Mouse (Mus musculus) layer of hippocampus, adult 8-10 months (tissue): ENCODE results near the gene Myo15b. TPM values are rescaled to one million over a fixed set of nuclear protein-coding genes. Genes with fewer than 3 reads are reported as not detected.

Source experiments
- DNase-seq, 2 experiments: peaks; one replicate each; pipeline ENCODE4 v3.0.0; 2022; ENCODE audit warnings: low spot score in 2 of 2
- total RNA-seq, 4 experiments: library from RNA; stranded (reverse); gene quantifications; 2 replicates each; pipeline ENCODE4 v1.2.4; 2022

The Myo15b gene
- total RNA-seq, 4 experiments from 2014 or later, result 0.11 to 1.2 (median 0.56) TPM

GRCm38 (mm10) chr11:115863895-115864294 lies 5.7 kb downstream of the Myo15b start:
- DNase-seq, result no peak

GRCm38 (mm10) chr11:115869393-115869792 lies 11.2 kb downstream of the Myo15b start:
- no peak for DNase-seq

GRCm38 (mm10) chr11:115872437-115872836 lies 14.2 kb downstream of the Myo15b start:
- DNase-seq, result no peak

DNA sequence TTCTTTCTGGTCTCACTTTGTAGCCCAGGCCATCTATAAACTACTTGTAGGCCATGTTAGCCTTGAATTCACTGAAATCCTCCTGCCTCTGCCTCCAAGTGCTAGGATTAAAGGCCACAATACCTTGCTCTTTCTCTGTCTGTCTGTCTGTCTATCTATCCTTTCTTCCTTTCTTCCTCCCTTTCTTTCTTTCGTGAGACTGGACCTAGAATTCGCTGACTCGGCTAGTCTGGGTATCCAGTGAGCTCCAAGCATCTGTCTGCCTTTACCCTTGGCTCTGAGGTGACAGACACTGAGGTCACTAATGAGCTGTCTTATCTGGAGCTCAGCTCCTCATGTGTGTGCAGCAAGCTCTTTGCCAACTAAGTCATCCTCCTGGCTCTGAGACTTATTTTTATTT lies 17.7 kb downstream of the Myo15b start:
- DNase-seq, result no peak

- DNase-seq, result no peak
Observed at GRCm38 (mm10) chr11:115876438-115876837, 18.2 kb downstream of the Myo15b start.

DNA sequence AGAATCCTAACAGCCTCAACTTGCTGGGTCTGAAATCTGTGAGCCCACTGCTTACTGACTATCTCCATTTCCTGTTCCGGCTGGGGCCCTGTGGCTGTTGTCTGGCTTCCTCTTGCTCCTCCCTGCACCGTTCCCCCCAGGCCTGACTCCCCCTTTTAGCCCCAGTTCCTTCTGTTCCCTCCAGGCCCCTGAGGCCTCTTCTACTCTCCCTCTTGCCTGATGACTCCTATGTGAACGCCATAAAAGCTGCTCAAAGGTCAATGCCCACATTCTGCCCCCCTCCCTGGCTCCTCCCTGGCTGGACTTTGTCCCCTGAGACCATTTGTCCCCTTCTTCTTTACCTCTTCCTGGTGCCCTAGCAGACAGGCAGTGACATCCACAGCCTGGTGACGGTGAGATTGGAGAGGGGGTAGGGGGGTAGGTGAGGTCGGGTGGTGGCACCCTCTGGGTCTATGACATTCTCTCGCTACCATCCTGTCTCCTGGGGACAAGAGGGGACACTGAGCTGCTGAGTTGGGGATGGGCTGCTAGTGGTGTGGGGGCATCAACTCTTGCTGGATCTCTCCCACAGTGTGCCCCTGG lies 19.1 kb downstream of the Myo15b start:
- no peak for DNase-seq

GRCm38 (mm10) chr11:115878071-115878470 lies 19.9 kb downstream of the Myo15b start:
- no peak for DNase-seq

DNA sequence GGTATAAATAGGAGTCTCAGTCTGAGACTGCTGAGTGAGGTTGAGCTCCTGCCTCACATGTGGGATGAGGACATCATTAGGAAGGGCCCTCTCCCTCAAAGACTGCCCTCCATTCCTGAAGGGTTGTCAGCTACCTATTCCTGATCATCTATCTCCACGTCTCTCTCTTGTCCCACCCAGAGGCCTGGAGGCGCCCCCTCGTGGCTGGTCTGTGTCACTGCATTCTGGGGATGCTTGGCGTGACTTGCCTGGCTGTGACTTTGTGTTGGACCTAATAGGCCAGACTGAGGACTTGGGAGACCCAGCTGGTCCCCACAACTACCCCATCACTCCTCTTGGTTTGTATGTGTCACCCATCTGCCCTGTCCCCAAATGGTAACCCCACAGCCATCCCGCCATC lies 22.8 kb downstream of the Myo15b start:
- no peak for DNase-seq

DNA sequence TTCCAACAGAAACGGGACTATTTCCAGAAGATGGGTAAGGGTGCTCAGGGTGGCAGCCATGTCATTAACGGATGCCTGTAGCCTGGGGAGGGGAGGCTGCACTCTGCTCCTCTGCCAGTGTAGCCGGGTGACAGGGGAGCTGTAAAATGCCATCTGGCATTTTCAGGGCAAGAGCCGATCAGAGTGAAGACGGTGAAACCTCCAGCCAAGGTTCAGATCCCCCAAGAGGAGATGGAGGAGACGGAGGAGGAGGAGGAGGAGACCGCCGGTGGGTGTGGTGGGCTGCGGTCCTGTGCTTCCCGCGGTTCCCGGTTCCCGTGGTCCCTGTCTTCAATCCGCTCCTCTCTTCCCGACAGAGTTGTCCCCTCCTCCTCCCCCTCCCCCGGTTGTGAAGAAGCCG lies 25.0 kb downstream of the Myo15b start:
- DNase-seq, result no peak

DNA sequence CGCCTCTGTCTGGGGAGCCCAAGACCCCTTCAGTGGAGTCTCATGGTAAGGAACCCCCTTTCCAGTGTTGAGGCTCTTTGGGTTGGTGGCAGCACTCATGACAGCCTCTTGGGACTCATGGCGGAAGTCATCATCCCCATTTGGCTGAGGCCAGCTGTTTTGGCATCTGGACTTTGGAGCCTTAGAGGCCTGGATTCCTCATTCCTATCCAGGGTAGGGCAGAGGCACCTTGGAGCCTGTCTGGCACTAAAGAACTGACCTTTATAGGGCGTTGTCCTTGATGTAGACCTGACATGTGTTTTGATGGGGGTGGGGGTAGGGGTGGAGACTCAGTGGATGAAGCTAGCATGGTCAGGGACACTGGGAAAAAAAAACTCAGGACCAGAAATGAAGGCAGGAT lies 26.2 kb downstream of the Myo15b start:
- DNase-seq, result no peak

DNA sequence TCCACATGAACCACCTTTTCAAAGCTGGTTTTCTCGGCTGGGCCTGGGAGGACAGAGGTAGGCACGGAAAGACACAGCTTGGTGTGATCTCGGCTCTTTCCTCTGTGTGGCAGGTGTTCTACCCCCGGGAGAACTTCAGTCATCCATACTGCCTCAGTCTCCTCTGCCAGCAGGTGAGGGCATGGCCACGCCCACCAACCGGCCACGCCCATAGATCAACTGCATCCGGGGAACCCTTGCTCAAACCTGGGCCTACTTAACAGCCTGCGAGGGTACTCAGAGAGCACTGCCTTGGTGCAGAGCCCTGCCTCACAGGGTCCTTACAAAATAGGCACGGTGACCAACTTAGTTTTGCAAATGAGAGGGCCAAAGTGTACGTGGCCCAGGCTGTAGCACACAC lies 27.1 kb downstream of the Myo15b start:
- DNase-seq, result no peak

DNA sequence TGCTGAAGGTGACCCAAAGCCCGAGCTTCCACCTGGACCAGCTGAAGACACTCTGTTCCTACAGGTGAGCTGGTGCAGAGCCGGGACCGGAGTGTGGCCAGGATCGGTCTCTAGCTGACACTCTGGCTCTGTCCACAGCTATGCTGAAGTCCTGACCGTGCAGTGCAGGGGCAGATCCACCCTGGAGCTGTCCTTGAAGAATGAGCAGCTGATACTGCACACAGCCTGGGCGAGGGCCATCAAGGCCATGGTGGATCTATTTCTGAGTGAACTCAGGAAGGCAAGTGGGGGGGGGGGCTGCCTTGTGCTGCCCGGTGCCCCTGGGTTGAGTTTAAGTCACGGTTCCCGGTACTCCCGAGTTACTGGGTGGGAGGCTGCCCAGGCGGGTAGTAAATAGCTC lies 28.2 kb downstream of the Myo15b start:
- DNase-seq, result no peak

DNA sequence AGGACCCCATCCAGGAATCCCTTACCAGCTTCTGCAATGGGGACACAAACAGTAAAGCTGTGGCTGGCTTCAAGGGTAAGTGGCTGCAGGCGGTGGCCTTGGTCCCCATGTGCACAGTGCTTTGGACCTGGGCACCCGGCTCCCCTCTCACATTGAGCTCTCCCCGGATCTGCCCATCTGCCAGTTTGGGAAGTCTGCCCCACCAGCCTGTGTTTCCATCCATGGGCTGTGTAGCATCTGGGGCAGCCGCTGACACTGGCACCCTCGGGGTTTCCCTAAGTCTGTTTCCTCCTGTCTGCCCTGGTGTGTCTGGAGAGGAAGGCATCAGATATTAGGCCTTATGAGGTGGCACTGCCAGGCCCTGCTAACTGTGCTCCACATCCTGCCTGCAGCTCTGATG lies 29.8 kb downstream of the Myo15b start:
- DNase-seq, result no peak

GRCm38 (mm10) chr11:115889159-115889558 lies 31.0 kb downstream of the Myo15b start:
- DNase-seq, result no peak

- no peak for DNase-seq
Observed at GRCm38 (mm10) chr11:115892213-115892612, 34.0 kb downstream of the Myo15b start.

DNA sequence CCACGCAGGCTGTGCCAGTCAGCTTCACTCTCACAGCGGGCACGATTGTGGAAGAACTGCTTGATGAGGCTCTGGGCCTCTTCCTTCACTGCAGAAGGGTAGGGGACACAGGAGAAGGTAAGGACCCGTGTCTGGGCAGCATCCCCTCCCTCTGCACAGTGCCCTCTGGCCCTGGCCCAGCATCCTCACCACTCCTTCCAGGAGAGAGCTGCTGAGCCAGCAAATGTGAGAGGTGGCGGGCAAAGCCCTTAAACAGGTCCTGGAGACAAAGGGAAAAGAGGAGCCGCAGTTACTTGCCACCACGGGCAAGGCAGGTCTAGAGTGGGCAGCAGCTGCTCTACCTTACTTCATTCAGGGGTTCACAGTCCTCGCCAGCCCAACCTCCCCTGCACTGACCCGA lies 34.9 kb downstream of the Myo15b start:
- no peak for DNase-seq

GRCm38 (mm10) chr11:115894755-115895520 lies 36.7 kb downstream of the Myo15b start:
- DNase-seq, result no peak

DNA sequence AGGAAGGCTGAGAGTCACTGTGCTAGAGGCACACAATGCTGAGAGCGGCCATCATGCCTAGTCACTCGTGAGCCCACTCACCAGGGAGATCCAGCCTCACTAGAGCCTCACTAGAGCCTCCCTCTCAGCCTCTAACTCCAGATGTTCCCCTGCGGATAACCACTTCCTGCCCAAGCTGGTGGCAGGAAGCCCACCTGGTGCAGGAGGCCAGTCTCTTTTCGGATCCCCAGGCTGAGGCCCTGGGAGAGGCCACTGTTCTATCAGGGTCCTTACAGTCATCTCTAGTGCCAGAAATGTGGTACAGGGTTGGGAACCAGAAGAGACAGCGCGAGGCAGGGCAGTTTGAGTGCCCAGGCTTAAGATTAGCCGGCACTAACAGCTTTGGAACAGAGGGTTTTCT lies 40.2 kb downstream of the Myo15b start:
- no peak for DNase-seq

DNA sequence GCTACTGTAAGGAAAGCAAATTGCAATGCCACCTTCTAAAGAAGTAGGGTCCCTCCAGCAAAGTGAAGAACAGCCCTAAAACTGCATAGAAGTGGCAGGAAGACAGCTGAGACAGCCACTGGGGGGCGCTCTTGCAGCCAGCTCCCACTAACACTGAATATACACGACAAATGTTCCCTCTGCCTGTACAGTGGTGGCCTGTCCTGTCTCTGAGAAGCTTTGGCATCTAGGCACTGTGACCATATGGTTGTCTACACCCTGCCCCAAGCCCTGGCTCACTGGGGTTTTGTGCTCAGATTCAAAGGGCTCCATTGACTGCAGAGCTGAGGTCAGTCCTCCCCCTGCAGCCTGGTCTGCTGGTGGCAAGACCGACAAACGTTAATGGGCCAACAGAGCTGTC lies 40.7 kb downstream of the Myo15b start:
- peak; percentile 73 to 83 for DNase-seq

DNA sequence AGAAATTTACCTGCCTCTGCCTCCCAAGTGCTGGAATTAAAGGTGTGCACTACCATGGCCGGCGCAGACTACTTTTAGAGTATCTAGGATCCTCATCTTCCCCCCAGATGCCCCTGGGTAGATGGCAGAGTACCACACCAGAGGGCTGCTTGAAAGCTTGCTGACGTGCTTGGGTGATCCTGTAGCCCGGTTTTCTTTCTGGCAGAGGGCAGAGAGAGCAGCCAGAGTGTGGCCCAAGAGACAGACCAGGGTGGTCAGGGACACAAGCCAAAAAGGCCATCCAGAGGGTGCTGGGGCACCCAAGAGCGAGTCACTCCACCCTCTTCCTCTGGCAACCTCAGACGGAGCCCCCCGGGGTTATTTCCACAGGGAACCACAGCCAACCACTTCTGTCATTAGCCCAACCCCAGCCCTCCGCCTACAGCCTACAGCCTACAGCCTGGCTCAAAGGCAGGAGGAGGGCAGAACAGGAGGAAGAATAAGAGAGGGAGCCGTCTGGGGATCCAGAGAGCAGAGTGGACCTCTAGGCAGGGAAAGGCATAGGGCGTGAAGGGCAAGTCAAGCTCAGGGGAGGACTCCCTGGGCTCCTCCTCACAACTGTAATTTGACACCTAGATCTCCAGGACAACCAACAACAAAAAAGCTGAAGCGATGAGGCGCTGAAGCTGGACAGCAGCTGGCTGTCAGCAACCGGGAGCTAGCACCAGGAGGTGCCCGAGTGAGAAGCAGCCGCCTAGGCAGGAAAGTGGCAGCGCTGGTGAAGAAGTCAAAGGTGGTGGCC lies 41.5 kb downstream of the Myo15b start, which contains the start of gene Smim5:
Gene Smim5, plus strand, starts transcription at position 481 of the 781 bp plus-strand sequence.
- no peak for DNase-seq

- no peak for DNase-seq
Observed at GRCm38 (mm10) chr11:115900561-115901337, 42.5 kb downstream of the Myo15b start.
